Mouse (Mus musculus): ENCODE results near the gene Sars.

DNA sequence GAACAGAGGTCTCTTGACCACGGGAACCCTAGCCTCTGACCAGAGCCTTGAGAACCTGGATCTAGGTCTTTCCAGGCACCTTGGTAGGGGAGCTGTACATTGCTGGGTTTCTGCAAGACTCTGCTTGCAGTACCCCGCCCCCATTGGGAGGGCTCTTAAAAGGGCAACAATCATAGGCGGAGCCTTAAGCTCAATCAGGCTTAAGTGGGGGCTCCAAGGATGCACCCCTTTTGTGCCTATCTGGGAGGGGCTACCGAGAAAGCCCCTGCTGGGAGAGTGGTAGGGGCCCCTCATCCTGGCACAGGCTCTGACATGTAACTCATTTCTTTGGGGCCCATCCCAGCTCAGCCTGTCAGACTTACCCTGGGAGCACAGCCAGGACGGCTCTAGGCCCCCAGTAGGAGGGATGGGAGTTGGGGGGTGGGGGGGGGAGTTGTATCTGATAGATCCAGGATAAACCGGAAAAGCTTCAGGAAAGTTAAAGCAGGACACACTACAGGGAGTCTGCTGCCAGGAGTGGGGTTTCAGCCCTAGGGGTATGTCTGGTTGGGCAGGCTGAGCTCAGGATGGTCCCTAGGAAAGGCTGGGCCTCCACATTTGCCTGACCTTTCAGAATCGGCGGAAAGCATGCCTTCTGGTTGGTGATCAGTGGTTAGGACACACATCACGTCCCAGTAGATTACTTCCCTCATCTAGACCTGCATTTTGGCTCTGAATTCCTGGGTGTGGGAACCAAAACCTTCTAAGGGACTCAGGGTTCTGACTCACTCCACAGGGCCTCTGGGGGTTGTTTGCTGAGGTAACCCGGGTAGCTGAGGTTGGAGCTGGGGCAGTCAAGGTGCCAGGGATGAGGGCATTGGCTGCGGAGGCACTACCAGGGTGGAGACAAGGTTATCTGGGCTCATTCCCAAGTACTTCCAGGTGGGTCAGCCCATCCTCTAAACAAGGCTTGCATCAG is 20.9 kb downstream of the Sars start:
- TF ChIP-seq CTCF (IDR thresholded peaks at IDR 0.05; ENCODE audit: low read depth, low read length) (no peak), POLR2A (IDR thresholded peaks at IDR 0.05; ENCODE audit: borderline replicate concordance, low read depth, low read length) (no peak)

Data from bone marrow macrophage, adult 2 months (primary cell).